Mouse (Mus musculus) MEL-GATA-1-ER (cell line): Measurements from ENCODE around the gene Rasip1.

Source experiments
- DNase-seq: peaks from one replicate; pipeline ENCODE4 v3.0.0-alpha.2; 2012; ENCODE audit warnings: low read depth; ENCODE audit errors: extremely low read depth

Gene Rasip1

GRCm38 (mm10) chr7:45685811-45686210 lies 58.5 kb downstream of the Rasip1 start:
- DNase-seq = no peak

GRCm38 (mm10) chr7:45686841-45687240 lies 59.6 kb downstream of the Rasip1 start:
- no peak for DNase-seq
